Mouse (Mus musculus): ENCODE data around the gene Metap2.

GRCm38 (mm10) chr10:93911326-93911725 lies 14.4 kb upstream of the Metap2 start:
- TF ChIP-seq POLR2A (IDR thresholded peaks at IDR 0.05; ENCODE audit: extremely low read depth, insufficient read depth, low read length): no peak
- no peak for TF ChIP-seq CTCF (IDR thresholded peaks at IDR 0.05; ENCODE audit: extremely low read depth, insufficient read depth, low read length)
